Mouse (Mus musculus) embryonic fibroblast, embryonic 13.5 days (primary cell): Measurements from ENCODE around the gene Gm4498.
"Not testable (repeated sequence)": the region's sequence is repeated elsewhere in the genome, so short reads cannot be mapped to it uniquely, and the experiment has no call there.

Source experiments
- CTCF ChIP-seq: IDR thresholded peaks from 2 replicates; pipeline ENCODE4 v1.5.1; 2011; ENCODE audit warnings: mild to moderate bottlenecking, control low read depth, low read length, moderate library complexity, borderline replicate concordance; ENCODE audit not compliant: insufficient read depth
- POLR2A ChIP-seq: IDR thresholded peaks from 2 replicates; pipeline ENCODE4 v1.6.1; 2011; ENCODE audit warnings: low read depth, mild to moderate bottlenecking, control low read depth, low read length, moderate library complexity

GRCm38 (mm10) chr7:20193410-20193809 lies 40.2 kb downstream of the Gm4498 start, which contains the start of gene Vmn1r95:
- not testable (repeated sequence) for TF ChIP-seq POLR2A, CTCF
